Mouse (Mus musculus): ENCODE results near the gene Commd2. TPM values are rescaled to one million over a fixed set of nuclear protein-coding genes. Genes with fewer than 3 reads are reported as not detected.

Gene Commd2
- 10 to 100 TPM; 20.5 to 24.7 TPM for total RNA-seq (2021)
- long read RNA-seq, experiment 1, transcript Commd2-202 (5 exons, 2,992 nt): major isoform, 14 of 27 reads
- long read RNA-seq, experiment 1, partial matches to known transcripts: 11 of 27 reads
- long read RNA-seq, experiment 1, other reads (novel, unspliced or antisense): 0 of 27 reads
- long read RNA-seq, experiment 2, transcript Commd2-202 (5 exons, 2,992 nt): major isoform, 34 of 47 reads
- long read RNA-seq, experiment 2, partial matches to known transcripts: 13 of 47 reads
- long read RNA-seq, experiment 2, other reads (novel, unspliced or antisense): 0 of 47 reads

GRCm38 (mm10) chr3:57651231-57651864 lies at the start of gene Commd2:
Gene Commd2, minus strand, starts transcription at chr3:57651715.
- DNase-seq (ENCODE audit: low spot score in 2 of 2): peak; percentile 90 to 92

DNA sequence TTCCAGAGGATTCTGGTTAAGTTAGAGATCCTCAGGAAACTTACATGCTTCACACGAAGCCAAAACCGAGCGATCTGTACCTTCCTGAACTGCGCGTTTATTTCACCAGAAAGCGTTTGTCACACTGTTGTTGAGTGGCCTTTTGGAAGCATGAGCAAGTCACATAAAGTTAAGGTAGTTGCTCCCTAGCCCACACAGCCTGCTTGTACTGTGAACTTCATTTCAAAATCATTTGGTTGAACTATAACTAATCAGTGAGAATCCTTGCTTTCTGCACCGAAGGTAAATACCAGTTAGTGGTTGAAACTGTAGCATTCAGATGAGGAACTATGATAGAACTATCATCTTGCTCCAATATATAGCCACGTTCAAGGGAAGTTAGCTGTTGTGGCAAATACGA lies 45.3 kb upstream of the Commd2 start:
- DNase-seq (ENCODE audit: low spot score in 2 of 2): no peak

GRCm38 (mm10) chr3:57696249-57696648 lies 44.7 kb upstream of the Commd2 start:
- DNase-seq (ENCODE audit: low spot score in 2 of 2): no peak

DNA sequence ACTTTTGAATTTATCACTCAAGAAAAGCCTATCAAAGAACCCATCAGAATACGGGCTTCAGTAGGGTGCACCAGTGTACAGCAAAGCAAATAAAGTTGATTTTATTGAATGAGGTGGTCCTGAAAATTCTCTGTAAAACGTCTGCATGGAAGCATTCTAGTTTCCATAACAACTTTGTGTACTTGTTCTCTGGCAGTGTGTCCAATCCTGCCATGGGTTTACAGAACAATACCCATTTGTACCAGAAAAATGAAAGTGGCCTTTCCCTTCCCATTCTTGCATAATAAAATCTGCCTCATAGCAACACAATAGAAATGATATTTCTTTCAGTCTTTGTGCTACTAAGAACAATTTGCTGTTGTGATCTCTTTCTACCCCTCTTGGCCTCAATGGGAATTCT lies 41.2 kb upstream of the Commd2 start, which contains the start of gene Ankub1:
Gene Ankub1, minus strand, starts transcription at position 81 of the 400 bp plus-strand sequence.
- DNase-seq (ENCODE audit: low spot score in 2 of 2): peak in 1 of 2 experiments; percentile 30

DNA sequence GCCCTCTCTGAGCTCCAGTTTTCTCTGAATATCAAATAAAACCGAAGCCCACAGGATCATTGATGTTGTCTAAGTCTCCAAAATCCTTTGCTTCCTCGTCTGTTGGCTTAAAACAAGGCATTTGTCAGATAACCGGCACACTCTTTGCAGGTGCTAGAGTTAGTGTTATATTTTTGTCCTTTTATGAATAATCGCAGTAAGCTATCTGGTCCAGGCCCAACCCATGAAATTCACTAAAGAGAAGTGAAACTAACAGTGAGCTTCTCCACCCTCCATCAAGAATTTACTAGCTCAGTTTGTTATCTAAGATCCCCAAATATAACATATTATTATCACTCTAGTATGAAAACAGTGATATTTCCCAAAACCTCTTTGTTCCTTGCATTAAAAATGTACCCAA lies 40.3 kb upstream of the Commd2 start:
- no peak for DNase-seq (ENCODE audit: low spot score in 2 of 2)

- peak in 1 of 2 experiments; percentile 46 for DNase-seq (ENCODE audit: low spot score in 2 of 2)
Observed at GRCm38 (mm10) chr3:57677786-57678185, 26.3 kb upstream of the Commd2 start.

DNA sequence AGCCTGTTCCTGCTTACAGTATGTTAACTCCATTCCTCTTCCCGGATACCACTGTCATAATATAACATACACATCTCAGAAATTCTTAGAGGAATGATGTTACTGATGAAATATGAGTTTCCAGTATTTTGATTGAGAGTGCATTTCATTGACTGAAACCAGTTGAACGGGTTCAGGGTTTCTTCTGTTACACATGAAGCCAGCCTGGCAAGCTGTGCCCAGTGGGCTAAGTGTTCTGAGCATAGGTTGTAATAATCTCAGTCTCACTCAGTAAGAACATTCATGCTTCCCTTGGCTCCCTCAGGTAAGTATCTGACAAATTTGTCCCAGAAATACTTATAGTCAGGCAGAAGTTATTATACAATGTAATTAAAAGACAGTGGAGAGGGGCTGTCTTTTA lies 22.6 kb upstream of the Commd2 start:
- DNase-seq (ENCODE audit: low spot score in 2 of 2): no peak

DNA sequence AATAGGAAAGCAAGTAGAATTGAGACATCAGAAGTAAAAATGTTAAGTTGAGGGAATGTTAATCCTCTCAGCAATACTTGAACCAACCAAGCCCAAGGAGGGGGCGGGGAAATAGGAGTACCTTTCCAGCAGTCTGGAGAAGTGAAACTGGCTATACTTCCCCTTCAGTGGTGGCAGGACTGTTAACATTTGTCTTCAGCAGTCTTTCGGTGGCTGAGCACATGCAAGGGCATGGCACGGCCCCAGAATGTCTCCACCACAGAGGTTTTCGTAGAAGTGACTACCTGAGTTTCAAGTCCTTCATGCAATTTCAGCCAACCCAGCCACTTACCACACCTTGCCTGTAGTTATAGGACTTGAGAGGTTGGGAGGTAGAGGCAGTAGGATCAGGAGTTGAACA lies 22.1 kb upstream of the Commd2 start:
- no peak for DNase-seq (ENCODE audit: low spot score in 2 of 2)

- peak; percentile 66 to 90 for DNase-seq (ENCODE audit: low spot score in 2 of 2)
Observed at GRCm38 (mm10) chr3:57667054-57667723, 15.7 kb upstream of the Commd2 start.

GRCm38 (mm10) chr3:57665880-57666279 lies 14.4 kb upstream of the Commd2 start:
- DNase-seq (ENCODE audit: low spot score in 2 of 2): no peak

GRCm38 (mm10) chr3:57664682-57665081 lies 13.2 kb upstream of the Commd2 start:
- no peak for DNase-seq (ENCODE audit: low spot score in 2 of 2)

DNA sequence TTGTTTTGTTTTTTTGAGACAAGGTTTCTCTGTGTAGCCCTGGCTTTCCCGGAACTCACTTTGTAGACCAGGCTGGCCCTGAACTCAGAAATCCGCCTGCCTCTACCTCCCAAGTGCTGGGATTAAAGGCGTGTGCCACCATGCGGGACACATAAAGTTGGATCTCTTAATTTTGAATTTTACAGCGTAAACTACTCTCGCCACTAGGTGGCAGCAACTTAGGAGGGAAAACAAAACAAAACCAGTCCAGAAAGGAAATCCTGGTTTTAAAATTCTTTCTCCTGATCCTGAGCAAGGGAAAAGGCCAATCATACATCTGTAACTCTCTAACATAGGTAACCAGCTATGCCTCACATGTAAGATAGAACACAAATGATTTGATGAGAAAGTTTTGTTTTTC lies 12.2 kb upstream of the Commd2 start:
- peak in 1 of 2 experiments; percentile 66 for DNase-seq (ENCODE audit: low spot score in 2 of 2)

- no peak for DNase-seq (ENCODE audit: low spot score in 2 of 2)
Observed at GRCm38 (mm10) chr3:57658608-57659007, 7.1 kb upstream of the Commd2 start.

GRCm38 (mm10) chr3:57653646-57654045 lies 2.1 kb upstream of the Commd2 start:
- DNase-seq (ENCODE audit: low spot score in 2 of 2): no peak

GRCm38 (mm10) chr3:57652485-57652884 lies 970 bp upstream of the Commd2 start:
- DNase-seq (ENCODE audit: low spot score in 2 of 2): no peak

GRCm38 (mm10) chr3:57651865-57652259 lies 347 bp upstream of the Commd2 start:
- no peak for DNase-seq (ENCODE audit: low spot score in 2 of 2)

- no peak for DNase-seq (ENCODE audit: low spot score in 2 of 2)
Observed at GRCm38 (mm10) chr3:57643191-57643590, 8.3 kb downstream of the Commd2 start.

DNA sequence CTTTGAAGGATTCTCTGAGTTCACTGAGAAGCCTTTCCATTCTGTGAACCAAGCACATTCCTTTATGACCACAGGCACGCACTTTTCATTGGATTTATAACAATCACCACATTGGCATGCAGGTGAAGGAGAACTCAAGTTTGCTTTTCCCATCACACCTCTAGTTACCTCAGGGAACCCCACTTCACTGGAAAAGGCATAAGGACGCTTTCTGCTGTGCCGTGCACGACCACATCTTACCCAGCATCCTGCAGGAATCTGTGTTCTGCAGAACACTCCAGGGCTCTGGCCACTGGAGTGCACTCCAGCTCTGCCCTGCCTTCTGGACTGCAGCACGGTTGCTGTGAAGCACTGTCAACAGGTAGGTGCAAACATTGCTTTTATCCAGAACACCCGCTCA lies 13.9 kb downstream of the Commd2 start:
- no peak for DNase-seq (ENCODE audit: low spot score in 2 of 2)

- peak; percentile 14 to 29 for DNase-seq (ENCODE audit: low spot score in 2 of 2)
Observed at GRCm38 (mm10) chr3:57634763-57635487, 16.6 kb downstream of the Commd2 start.

- DNase-seq (ENCODE audit: low spot score in 2 of 2): no peak
Observed at GRCm38 (mm10) chr3:57626954-57627513, 24.5 kb downstream of the Commd2 start.

All from layer of hippocampus, postnatal 14 days (tissue).